Mouse (Mus musculus): ENCODE data around the gene Gm12185. TPM values are rescaled to one million over a fixed set of nuclear protein-coding genes. Genes with fewer than 3 reads are reported as not detected.
"Not testable (repeated sequence)": the region's sequence is repeated elsewhere in the genome, so short reads cannot be mapped to it uniquely, and the experiment has no call there.

The Gm12185 gene
- polyA plus RNA-seq (2012; rRNA removed), result 0.27 and 1.3 TPM in 2 replicates

DNA sequence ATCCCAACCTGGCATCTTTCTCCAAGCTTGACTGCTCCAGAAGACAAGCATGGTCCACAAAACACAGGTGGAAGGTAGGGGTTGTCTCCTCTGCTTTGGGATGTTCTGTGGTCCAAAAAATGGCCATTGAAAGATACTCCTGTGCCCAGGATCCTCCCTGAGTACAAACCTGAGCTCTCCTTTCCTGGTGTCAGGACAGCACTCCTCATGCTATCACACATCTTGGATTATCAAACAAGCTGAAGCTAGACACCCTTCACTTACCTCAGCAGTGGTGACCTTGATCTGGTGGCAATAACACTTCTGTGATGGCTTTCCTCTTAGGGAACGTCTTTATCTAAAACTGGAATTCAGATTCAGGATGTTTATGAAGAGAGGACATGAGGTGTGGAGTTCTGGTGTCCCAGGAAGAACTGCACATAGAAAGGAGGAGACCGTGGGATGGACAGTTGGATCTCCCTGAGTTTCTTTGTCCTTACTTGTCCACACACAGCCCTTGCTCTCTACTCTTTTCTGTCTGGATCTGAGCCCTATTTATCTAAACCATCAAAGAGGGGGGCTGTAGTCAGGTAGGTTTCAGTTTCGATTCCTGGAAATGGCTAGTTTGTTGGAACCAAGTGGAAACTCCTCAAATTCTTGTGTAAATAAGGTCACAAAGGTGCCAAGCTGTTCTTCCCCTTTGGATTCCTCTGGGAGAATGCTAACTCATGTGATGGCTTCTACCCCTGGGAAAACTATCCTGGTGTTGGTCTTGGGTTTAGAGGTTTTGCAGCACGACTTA, at the start of gene Gm12185:
Gene Gm12185 (minus strand): TSS at position 487 of the 781 bp plus-strand sequence.
- 37% methylated on average over 4 of the region's 4 CpGs for WGBS
- not testable (repeated sequence) for DNase-seq (ENCODE audit: low read depth, low spot score)

DNA sequence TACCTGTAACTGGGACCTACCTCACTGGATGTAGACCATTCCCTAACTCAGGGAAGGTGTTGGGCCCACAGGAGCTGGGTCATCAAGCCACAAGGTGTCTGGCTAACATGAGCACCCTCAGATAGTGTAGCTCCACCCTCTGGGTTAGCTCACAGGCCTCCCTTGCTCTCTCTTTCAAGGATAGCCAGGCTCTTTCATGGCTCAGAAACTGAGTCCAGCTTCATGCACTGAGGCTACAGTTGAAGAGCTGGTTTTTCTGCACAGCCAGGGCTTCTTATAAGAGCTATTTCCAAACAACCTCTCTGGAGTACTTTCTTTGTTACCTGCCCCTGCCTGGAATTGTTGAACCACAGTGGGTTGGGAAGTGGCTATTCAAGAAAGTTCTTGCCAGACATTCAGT, 20.0 kb upstream of the Gm12185 start:
- not testable (repeated sequence) for DNase-seq (ENCODE audit: low read depth, low spot score)

DNA sequence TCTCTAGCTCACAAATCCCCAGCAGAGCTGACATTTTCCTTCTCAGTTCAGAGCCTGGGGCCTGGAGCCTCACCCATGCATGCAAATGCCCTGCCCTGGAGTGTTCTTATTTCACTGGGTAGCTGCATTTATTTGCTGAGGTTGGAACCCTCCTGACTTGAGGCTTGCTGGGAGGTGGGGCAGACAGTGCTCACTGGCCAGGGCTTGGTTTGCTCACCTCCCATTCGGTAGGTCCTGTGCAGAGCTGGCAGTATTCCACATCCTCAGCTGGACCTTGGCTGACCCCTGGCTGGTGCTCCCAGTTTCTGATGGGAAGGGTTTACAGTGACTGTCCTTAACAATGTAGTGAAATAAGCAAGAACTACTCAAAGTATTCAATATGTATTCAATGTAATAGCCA, 14.8 kb upstream of the Gm12185 start:
- not testable (repeated sequence) for DNase-seq (ENCODE audit: low read depth, low spot score)
- WGBS, result 5% methylated on average over 1 of the region's 1 CpGs

DNA sequence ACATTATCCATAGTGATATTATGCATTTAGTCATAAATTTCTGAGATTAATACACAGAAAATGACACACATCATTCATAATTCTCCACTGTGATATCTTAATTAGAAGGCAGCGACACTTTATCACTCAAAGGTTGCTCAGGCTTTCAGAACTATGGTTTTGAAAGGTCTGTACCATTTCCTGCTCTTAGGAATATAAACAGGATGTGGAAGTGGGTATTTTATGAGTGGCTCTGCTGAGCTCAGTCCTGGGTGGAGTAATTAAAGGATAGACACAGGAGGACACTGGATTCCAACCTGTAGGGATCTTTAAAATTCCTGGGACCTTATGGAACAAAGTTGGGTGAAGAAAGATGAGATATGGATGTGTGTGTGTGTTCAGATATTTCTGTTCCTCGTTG, 14.3 kb upstream of the Gm12185 start:
- not testable (repeated sequence) for DNase-seq (ENCODE audit: low read depth, low spot score)

DNA sequence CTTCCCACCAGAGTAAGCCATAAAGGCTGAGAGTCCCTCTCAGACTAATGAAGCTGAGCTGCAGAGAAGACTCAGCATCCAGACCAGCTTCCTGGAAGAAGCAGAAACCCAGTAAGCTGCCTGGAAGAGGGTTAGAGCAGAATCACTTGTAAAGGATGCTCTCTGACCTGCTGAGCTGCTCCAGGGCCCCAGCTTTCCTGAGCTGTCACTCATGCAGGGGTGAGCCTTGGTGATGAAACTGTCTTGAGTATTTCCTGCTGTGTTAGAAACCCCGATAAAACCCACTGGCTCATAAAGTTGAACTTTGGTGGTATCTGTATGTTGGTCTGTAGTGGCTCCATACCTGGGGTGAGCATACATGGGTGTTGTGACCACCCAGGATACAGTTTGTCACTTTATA, 8.4 kb upstream of the Gm12185 start:
- 64% methylated on average over 1 of the region's 1 CpGs for WGBS
- DNase-seq (ENCODE audit: low read depth, low spot score), result not testable (repeated sequence)

More for the DNA sequence above, 14.3 kb upstream of the Gm12185 start:
- 61% methylated on average over 2 of the region's 2 CpGs for WGBS

DNA sequence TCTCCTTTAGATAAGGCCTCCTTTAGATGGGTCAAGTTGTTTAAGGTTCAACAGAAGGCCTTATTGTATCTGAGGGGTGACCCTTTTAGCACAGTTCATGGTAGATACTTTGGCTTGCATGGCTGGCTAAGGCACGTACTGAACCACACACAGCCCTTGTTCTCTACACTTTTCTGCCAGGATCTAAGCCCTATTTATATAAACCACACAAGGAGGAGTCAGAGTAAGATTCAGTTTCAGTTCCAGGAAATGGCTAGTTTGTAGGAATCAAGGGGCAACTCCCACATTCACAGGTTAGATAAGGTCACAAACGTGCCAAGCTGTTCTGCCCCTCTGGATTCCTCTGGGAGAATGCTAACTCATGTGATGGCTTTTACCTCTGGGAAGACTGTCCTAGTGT, 2.0 kb upstream of the Gm12185 start, which contains the start of gene Tgtp1:
Gene Tgtp1 (minus strand): TSS at position 155 of the 400 bp plus-strand sequence.
- WGBS, result 9% methylated on average over 2 of the region's 2 CpGs
- DNase-seq (ENCODE audit: low read depth, low spot score), result not testable (repeated sequence)

DNA sequence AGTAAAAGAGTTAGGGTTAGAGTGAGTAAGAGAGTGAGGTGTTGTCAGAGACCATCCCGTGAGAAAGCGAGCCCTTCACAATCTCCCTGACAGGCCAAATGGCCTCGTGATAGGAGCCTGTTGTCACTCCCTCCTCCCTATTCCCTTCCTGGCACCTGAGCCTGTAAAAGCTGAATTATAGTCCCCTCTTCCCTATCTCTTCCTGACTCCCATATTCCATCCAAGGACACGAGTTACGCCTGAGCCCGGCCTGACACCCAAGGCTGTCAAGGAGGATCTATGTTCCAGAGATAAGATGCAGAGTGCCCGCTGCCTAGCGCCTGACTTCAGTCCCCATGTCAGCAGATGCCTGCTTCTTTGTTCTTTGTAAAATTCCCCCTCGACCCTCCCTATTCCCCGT, 1.3 kb upstream of the Gm12185 start:
- 70% methylated on average over 10 of the region's 10 CpGs for WGBS
- not testable (repeated sequence) for DNase-seq (ENCODE audit: low read depth, low spot score)

DNA sequence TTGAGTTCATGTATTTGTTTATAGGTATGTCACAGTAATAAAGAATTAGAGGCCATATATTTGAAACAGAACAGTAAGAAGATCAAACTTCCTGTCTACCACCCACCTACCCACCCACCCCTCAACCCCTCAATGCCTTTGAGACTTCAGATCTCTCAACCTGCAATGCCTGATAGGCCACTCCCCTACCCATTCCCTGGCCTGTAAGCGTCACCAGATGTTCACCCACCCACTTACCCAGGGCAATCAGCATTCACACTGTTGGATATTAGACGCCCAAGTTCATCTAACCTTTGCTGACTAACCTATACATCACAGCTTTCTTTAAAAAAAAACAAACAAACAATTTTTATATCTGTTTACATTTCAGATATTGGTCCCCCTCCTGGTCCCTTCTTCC, 2.0 kb downstream of the Gm12185 start:
- WGBS, result 81% methylated on average over 2 of the region's 2 CpGs

DNA sequence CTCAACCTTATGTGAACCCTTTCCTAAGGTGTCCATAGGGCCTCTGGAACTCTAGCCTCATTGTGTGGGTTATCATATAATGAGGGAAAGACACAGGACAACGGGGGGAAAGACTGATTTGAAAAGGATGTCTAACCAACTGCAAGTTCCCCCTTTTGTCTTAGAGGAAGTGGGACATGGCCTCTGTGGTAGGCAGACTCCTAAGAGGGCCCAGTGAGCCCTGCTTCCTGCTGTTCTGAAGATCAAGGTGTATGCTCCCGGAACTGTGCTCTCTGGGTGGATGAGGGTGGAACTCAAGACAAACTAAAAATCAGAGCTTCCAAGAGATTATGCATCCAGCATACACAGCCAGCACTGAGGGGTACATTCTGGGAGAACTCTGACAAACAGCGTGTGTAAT, 3.8 kb downstream of the Gm12185 start:
- 74% methylated on average over 2 of the region's 3 CpGs for WGBS
- DNase-seq (ENCODE audit: low read depth, low spot score), result not testable (repeated sequence)

More for the DNA sequence above, 2.0 kb downstream of the Gm12185 start:
- not testable (repeated sequence) for DNase-seq (ENCODE audit: low read depth, low spot score)

DNA sequence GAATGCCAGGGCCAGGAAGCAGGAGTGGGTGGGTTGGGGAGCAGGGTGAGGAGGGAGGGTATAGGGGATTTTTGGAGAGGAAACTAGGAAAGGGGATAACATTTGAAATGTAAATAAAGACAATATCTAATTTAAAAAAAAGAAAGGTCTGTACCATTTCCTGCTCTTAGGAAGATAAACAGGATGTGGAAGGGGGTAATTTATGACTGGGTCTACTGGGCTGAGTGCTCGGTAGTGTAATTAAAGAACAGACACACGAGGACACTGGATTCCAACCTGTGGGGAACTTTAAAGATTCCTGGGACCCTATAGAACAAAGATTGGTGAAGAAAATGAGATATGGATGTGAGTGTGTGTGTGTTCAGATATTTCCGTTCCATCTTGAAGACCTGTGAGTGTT, 9.2 kb downstream of the Gm12185 start:
- DNase-seq (ENCODE audit: low read depth, low spot score), result not testable (repeated sequence)
- WGBS, result no CpG with 5 or more reads among the region's 3 CpGs

DNA sequence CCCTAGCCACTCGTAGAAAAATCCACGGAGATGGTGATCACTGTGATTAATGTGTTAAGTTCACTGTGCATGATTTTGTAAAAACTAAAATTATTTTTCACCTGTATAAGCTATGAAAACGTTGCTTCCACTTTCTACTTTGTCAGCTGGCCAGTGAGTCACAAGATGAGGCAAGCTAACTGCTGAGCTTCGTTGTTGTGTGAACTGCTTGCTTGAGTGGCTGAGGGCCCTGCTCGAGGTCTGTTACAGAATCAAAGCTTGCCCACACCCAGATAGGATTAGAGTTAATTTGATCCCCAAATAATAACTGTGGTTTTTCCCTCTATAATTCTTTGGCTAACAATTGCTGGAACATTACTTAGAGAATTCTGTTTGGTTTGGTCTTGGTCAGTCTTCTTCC, 12.0 kb downstream of the Gm12185 start:
- WGBS, result no CpG with 5 or more reads among the region's 5 CpGs
- DNase-seq (ENCODE audit: low read depth, low spot score), result not testable (repeated sequence)

DNA sequence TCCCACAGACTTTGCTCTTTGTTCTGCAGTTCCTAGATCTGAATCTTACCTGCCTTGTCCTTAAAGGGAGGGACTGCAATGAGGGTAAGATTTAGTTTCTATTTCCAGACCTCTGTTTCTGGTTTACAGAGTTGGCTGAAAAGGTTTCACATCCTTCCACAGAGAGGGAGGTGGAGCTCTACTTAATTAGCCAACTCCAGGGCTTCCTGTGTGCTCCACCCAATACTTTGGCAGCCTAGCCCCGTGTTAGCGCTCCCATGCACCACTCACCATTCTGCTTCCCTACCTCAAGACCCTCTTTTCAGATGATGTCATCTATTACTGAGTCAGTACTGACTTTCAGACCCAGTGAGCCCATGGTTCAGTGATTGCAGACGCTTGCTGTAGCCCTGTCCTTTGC, 12.8 kb downstream of the Gm12185 start, which contains the start of gene 9930111J21Rik1:
Gene 9930111J21Rik1 (minus strand): TSS at position 148 of the 400 bp plus-strand sequence.
- WGBS, result no CpG with 5 or more reads among the region's 3 CpGs
- DNase-seq (ENCODE audit: low read depth, low spot score), result not testable (repeated sequence)

DNA sequence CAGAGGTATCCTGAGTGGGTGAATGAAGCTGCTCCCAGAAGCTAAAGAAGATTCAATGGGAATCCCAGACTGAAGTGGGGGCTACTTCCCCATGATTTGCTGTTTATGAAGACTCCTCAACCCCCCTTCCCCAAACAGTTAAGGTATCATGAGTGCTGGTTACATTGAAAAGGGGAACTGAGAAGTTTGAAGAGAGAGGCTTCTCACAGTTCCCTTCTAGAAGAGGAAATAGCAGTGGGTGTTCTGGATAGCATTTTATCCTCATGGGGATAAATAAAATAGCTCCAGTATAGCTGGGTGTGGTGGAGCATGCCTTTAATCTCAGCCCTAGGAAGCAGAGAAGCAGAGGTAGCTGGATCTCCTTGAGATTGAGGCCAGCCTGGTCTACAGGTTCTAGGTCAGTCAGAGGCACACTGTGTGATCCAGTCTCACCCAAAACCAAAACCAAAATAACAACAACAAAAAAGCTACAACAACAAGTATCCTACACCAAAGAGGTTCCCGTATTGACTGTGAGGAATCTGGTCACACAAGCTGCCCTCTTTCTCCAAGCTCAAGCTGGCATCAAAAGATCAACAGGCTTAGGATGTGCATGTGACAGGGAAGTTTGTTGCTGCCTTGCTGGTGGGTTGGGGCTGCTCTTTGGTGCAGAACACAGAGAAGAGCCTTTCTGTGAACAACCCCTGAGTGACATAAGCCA, 13.6 kb downstream of the Gm12185 start, which contains the start of gene Olfr56:
Gene Olfr56 (plus strand): TSS at position 650 of the 700 bp plus-strand sequence.
- no CpG with 5 or more reads among the region's 1 CpGs for WGBS

DNA sequence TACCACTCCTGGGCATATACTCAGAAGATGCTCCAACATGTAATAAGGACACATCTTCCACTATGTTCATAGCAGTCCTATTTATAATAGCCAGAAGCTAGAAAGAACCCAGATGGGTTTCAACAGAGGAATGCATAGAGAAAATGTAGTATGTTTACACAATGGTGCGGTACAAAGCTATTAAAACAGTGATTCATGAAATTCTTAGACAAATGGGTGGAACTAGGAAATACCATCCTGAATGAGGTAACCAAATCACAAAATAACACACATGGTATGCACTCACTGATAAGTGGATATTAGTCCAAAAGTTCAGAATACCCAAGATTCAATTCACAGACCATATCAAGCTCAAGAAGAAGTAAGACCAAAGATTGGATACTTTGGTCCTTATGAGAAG, 17.3 kb downstream of the Gm12185 start:
- no CpG with 5 or more reads among the region's 1 CpGs for WGBS
- not testable (repeated sequence) for DNase-seq (ENCODE audit: low read depth, low spot score)

More for the DNA sequence above, 13.6 kb downstream of the Gm12185 start, which contains the start of gene Olfr56:
- not testable (repeated sequence) for DNase-seq (ENCODE audit: low read depth, low spot score)

DNA sequence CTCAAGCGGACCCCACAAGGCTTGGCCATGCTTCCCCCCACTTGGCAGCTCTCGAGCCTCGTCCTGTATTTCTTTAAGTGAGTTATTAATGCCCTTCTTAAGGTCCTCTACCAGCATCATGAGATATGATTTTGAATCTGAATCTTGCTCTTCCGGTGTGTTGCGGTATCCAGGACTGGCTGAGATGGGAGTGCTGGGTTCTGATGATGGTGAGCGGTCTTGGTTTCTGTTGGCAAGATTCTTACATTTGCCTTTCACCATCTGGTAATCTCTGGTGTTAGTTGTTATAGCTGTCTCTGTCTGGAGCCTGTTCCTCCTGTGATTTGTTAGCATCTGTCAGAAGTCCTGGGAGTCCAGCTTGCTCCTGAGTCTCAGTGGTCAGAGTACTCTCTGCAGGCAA, 45.9 kb downstream of the Gm12185 start, which contains the start of gene Psme2b:
Gene Psme2b (minus strand): TSS at position 101 of the 400 bp plus-strand sequence.
- 93% methylated on average over 6 of the region's 6 CpGs for WGBS
- not testable (repeated sequence) for DNase-seq (ENCODE audit: low read depth, low spot score)

DNA sequence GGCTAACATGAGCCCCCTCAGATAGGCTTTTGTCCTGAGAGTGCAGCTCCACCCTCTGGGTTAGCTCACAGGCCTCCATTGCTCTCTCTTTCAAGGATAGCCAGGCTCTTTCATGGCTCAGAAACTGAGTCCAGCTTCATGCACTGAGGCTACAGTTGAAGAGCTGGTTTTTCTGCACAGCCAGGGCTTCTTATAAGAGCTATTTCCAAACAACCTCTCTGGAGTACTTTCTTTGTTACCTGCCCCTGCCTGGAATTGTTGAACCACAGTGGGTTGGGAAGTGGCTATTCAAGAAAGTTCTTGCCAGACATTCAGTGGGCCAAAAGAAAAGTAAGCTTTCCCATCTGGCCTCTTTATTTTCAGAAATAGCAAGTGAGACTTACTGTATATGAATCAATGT, 52.7 kb downstream of the Gm12185 start:
- not testable (repeated sequence) for DNase-seq (ENCODE audit: low read depth, low spot score)

DNA sequence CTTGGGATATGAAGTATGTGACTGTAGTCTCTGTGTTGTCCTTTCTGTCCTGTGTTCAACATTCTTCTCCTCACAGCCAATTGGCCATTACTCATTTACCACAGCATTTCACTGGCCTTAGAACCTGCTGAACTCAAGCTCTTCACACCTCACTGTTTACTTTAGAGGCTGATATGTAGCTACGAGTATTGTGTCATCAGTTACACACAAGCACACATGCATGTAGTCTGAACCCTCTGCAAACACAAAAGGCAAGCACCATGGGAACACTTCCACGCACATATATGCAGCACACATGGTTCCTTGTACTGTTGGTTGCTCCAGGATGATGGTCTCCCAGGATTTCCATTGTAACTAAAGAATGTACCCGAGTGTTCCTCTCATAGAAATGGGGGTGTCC, 56.7 kb downstream of the Gm12185 start:
- not testable (repeated sequence) for DNase-seq (ENCODE audit: low read depth, low spot score)
- WGBS, result no CpG with 5 or more reads among the region's 3 CpGs

DNA sequence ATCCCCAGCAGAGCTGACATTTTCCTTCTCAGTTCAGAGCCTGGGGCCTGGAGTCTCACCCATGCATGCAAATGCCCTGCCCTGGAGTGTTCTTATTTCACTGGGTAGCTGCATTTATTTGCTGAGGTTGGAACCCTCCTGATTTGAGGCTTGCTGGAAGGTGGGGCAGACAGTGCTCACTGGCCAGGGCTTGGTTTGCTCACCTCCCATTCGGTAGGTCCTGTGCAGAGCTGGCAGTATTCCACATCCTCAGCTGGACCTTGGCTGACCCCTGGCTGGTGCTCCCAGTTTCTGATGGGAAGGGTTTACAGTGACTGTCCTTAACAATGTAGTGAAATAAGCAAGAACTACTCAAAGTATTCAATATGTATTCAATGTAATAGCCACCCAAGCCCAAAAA, 58.1 kb downstream of the Gm12185 start:
- WGBS, result 0% methylated on average over 1 of the region's 1 CpGs
- not testable (repeated sequence) for DNase-seq (ENCODE audit: low read depth, low spot score)

DNA sequence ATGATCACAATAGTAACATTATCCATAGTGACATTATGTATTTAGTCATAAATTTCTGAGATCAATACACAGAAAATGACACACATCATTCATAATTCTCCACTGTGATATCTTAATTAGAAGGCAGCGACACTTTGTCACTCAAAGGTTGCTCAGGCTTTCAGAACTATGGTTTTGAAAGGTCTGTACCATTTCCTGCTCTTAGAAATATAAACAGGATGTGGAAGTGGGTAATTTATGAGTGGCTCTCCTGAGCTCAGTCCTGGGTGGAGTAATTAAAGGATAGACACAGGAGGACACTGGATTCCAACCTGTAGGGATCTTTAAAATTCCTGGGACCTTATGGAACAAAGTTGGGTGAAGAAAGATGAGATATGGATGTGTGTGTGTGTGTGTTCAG, 58.6 kb downstream of the Gm12185 start:
- WGBS, result 62% methylated on average over 1 of the region's 1 CpGs
- not testable (repeated sequence) for DNase-seq (ENCODE audit: low read depth, low spot score)

DNA sequence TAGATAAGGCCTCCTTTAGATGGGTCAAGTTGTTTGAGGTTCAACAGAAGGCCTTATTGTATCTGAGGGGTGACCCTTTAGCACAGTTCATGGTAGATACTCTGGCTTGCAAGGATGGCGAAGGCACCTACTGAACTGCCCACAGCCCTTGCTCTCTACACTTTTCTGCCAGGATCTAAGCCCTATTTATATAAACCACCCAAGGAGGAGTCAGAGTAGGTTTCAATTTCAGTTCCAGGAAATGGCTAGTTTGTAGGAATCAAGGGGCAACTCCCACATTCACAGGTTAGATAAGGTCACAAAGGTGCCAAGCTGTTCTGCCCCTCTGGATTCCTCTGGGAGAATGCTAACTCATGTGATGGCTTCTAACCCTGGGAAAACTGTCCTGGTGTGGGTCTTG, 64.0 kb downstream of the Gm12185 start:
- 89% methylated on average over 1 of the region's 1 CpGs for WGBS
- DNase-seq (ENCODE audit: low read depth, low spot score), result not testable (repeated sequence)

Data from large intestine, adult 2 months (tissue).